Mouse (Mus musculus) limb, embryonic 10.5 days (tissue): ENCODE results near the gene Ncoa7. TPM values are rescaled to one million over a fixed set of nuclear protein-coding genes. Genes with fewer than 3 reads are reported as not detected.

Experiments used
- DNase-seq: peaks from one replicate; pipeline ENCODE4 v3.0.0-alpha.2; 2017; ENCODE audit warnings: low spot score
- H3K27ac ChIP-seq: fragments of 300-500 bp; sonication (generic); 2 replicates; pipeline ENCODE4 v1.5.1; 2016; ENCODE audit warnings: mild to moderate bottlenecking
- H3K27me3 ChIP-seq: fragments of 300-500 bp; sonication (generic); 2 replicates; pipeline ENCODE4 v1.6.1; 2016; ENCODE audit warnings: low read depth, mild to moderate bottlenecking; ENCODE audit not compliant: poor library complexity, severe bottlenecking
- H3K36me3 ChIP-seq: fragments of 300-500 bp; sonication (generic); 2 replicates; pipeline ENCODE4 v1.6.1; 2016; ENCODE audit warnings: mild to moderate bottlenecking, moderate library complexity
- H3K4me1 ChIP-seq: fragments of 300-500 bp; sonication (generic); 2 replicates; pipeline ENCODE4 v1.6.1; 2016
- H3K4me3 ChIP-seq: fragments of 300-500 bp; sonication (generic); 2 replicates; pipeline ENCODE4 v1.5.1; 2016; ENCODE audit warnings: mild to moderate bottlenecking, moderate library complexity
- H3K9me3 ChIP-seq: fragments of 300-500 bp; sonication (generic); replicated peaks from 2 replicates; pipeline ENCODE4 v1.6.1; 2016; ENCODE audit warnings: mild to moderate bottlenecking
- WGBS: fragments of 180-500 bp; shearing (Covaris S2); methylation state at CpG from one replicate; pipeline ENCODE4 v1.1.7; 2016; 5-methylcytosine and 5-hydroxymethylcytosine counted together
- polyA plus RNA-seq: library from polyadenylated mRNA; unstranded; fragments of >200 nt; fragmentation: Nextera tagmentation; extraction: Ambion mirVana; gene quantifications from 2 replicates; pipeline ENCODE4 v1.2.1, GENCODE M21; 2016

Ncoa7 gene
- polyA plus RNA-seq, 1 experiment from 2014 or later: 8.2 TPM

- H3K36me3 ChIP-seq: no peaks in the 10 kb centered on the region
- no peaks in the 10 kb centered on the region for H3K4me1 ChIP-seq
- no peak overlapping the region for H3K4me3 ChIP-seq
- WGBS: 89% methylated on average over 3 of the region's 3 CpGs
- no peak overlapping the region for H3K27ac ChIP-seq
- no peaks in the 10 kb centered on the region for H3K9me3 ChIP-seq
- no peaks in the 10 kb centered on the region for H3K27me3 ChIP-seq
- no peak for DNase-seq
Measured at GRCm38 (mm10) chr10:30752485-30752884, 50.6 kb downstream of the Ncoa7 start.

GRCm38 (mm10) chr10:30751586-30751985, 51.5 kb downstream of the Ncoa7 start:
- Histone ChIP-seq H3K27me3 (no peaks in the 10 kb centered on the region), H3K27ac (no peak overlapping the region), H3K4me3 (no peak overlapping the region), H3K9me3 (no peaks in the 10 kb centered on the region), H3K4me1 (no peaks in the 10 kb centered on the region), H3K36me3 (no peaks in the 10 kb centered on the region)
- no peak for DNase-seq
- WGBS: 92% methylated on average over 4 of the region's 4 CpGs

GRCm38 (mm10) chr10:30749807-30750206, 53.3 kb downstream of the Ncoa7 start:
- Histone ChIP-seq H3K9me3 (no peaks in the 10 kb centered on the region), H3K27me3 (no peaks in the 10 kb centered on the region), H3K4me1 (no peaks in the 10 kb centered on the region), H3K4me3 (no peak overlapping the region), H3K36me3 (no peaks in the 10 kb centered on the region), H3K27ac (no peak overlapping the region)
- WGBS: 92% methylated on average over 4 of the region's 4 CpGs
- DNase-seq: no peak

- no peak for DNase-seq
- WGBS: 90% methylated on average over 3 of the region's 3 CpGs
- H3K36me3 ChIP-seq: no peaks in the 10 kb centered on the region
Measured at GRCm38 (mm10) chr10:30745238-30745974, 57.7 kb downstream of the Ncoa7 start.

GRCm38 (mm10) chr10:30743275-30743674, 59.9 kb downstream of the Ncoa7 start:
- no peak overlapping the region for H3K27ac ChIP-seq
- no peaks in the 10 kb centered on the region for H3K36me3 ChIP-seq
- H3K4me3 ChIP-seq: no peak overlapping the region
- H3K27me3 ChIP-seq: no peaks in the 10 kb centered on the region
- no peaks in the 10 kb centered on the region for H3K4me1 ChIP-seq
- H3K9me3 ChIP-seq: no peaks in the 10 kb centered on the region
- no peak for DNase-seq

More at GRCm38 (mm10) chr10:30745238-30745974, 57.7 kb downstream of the Ncoa7 start:
- Histone ChIP-seq H3K27me3 (no peaks in the 10 kb centered on the region), H3K4me3 (no peak overlapping the region), H3K4me1 (no peaks in the 10 kb centered on the region), H3K9me3 (no peaks in the 10 kb centered on the region), H3K27ac (no peak overlapping the region)

GRCm38 (mm10) chr10:30738403-30738802, 64.7 kb downstream of the Ncoa7 start:
- no peaks in the 10 kb centered on the region for H3K27me3 ChIP-seq
- 93% methylated on average over 3 of the region's 3 CpGs for WGBS
- H3K4me3 ChIP-seq: no peak overlapping the region
- no peaks in the 10 kb centered on the region for H3K36me3 ChIP-seq
- no peak for DNase-seq
- no peak overlapping the region for H3K27ac ChIP-seq
- H3K9me3 ChIP-seq: no peaks in the 10 kb centered on the region
- no peaks in the 10 kb centered on the region for H3K4me1 ChIP-seq

GRCm38 (mm10) chr10:30737323-30737722, 65.8 kb downstream of the Ncoa7 start:
- WGBS: 90% methylated on average over 2 of the region's 2 CpGs
- Histone ChIP-seq H3K4me1 (no peaks in the 10 kb centered on the region), H3K27me3 (no peaks in the 10 kb centered on the region), H3K4me3 (no peak overlapping the region), H3K36me3 (no peaks in the 10 kb centered on the region), H3K9me3 (no peaks in the 10 kb centered on the region), H3K27ac (no peak overlapping the region)
- DNase-seq: no peak

GRCm38 (mm10) chr10:30733148-30733785, 69.9 kb downstream of the Ncoa7 start:
- 87% methylated on average over 2 of the region's 2 CpGs for WGBS
- no peak overlapping the region for H3K27ac ChIP-seq
- H3K4me1 ChIP-seq: 0 out of 2 replicates have a peak, but pooled peaks cover 3% of the 10 kb centered on the region
- H3K9me3 ChIP-seq: no peaks in the 10 kb centered on the region
- H3K36me3 ChIP-seq: no peaks in the 10 kb centered on the region
- DNase-seq: no peak
- H3K27me3 ChIP-seq: no peaks in the 10 kb centered on the region
- H3K4me3 ChIP-seq: no peak overlapping the region

GRCm38 (mm10) chr10:30731321-30731914, 71.7 kb downstream of the Ncoa7 start:
- DNase-seq: no peak
- Histone ChIP-seq H3K27ac (no peak overlapping the region), H3K9me3 (no peaks in the 10 kb centered on the region), H3K4me3 (no peak overlapping the region), H3K27me3 (no peaks in the 10 kb centered on the region), H3K36me3 (no peaks in the 10 kb centered on the region), H3K4me1 (0 out of 2 replicates have a peak, but pooled peaks cover 3% of the 10 kb centered on the region)
- 87% methylated on average over 3 of the region's 3 CpGs for WGBS

- no peak for DNase-seq
- Histone ChIP-seq H3K27ac (no peak overlapping the region), H3K4me1 (0 out of 2 replicates have a peak, but pooled peaks cover 3% of the 10 kb centered on the region), H3K27me3 (no peaks in the 10 kb centered on the region), H3K36me3 (no peaks in the 10 kb centered on the region), H3K9me3 (no peaks in the 10 kb centered on the region), H3K4me3 (no peak overlapping the region)
- 75% methylated on average over 1 of the region's 1 CpGs for WGBS
Measured at GRCm38 (mm10) chr10:30730791-30731190, 72.3 kb downstream of the Ncoa7 start.

- Histone ChIP-seq H3K36me3 (no peaks in the 10 kb centered on the region), H3K27ac (no peak overlapping the region), H3K9me3 (no peaks in the 10 kb centered on the region), H3K4me3 (no peak overlapping the region), H3K4me1 (0 out of 2 replicates have a peak, but pooled peaks cover 3% of the 10 kb centered on the region), H3K27me3 (no peaks in the 10 kb centered on the region)
- 94% methylated on average over 5 of the region's 5 CpGs for WGBS
- DNase-seq: no peak
Measured at GRCm38 (mm10) chr10:30729157-30730096, 73.7 kb downstream of the Ncoa7 start.

- Histone ChIP-seq H3K4me3 (no peak overlapping the region), H3K27me3 (no peaks in the 10 kb centered on the region), H3K27ac (no peak overlapping the region), H3K4me1 (no peaks in the 10 kb centered on the region), H3K9me3 (no peaks in the 10 kb centered on the region; the same call in 1 of the 2 replicates), H3K36me3 (0 out of 2 replicates have a peak, but pooled peaks cover 2% of the 10 kb centered on the region)
- no peak for DNase-seq
- 100% methylated on average over 1 of the region's 1 CpGs for WGBS
Measured at GRCm38 (mm10) chr10:30723014-30723413, 80.1 kb downstream of the Ncoa7 start.
